Mouse (Mus musculus) stomach, embryonic 14.5 days (tissue): ENCODE measurements at regions not wholly inside any gene's neighbourhood (a gene's known extent, or its start where the extent isn't known, plus 50 kb on each side); places are given as distances from the start of the nearest gene placed in this dataset.

ENCODE experiments used
- ATAC-seq: fragments of 200-750 bp; cut with Nextera tagmentation; 2 replicates; pipeline ENCODE4 v1.8.0; 2017; ENCODE audit warnings: low read depth, moderate TSS enrichment; ENCODE audit not compliant: insufficient number of reproducible peaks, insufficient read depth, low FRiP score
- H3K27ac ChIP-seq: fragments of 300-500 bp; sonication (generic); 2 replicates; pipeline ENCODE4 v1.5.1; 2014; ENCODE audit warnings: mild to moderate bottlenecking, low read length, moderate library complexity, mixed read lengths
- H3K27me3 ChIP-seq: fragments of 300-500 bp; sonication (generic); 2 replicates; pipeline ENCODE4 v1.6.1; 2014; ENCODE audit warnings: low read length, control low read depth, mixed read lengths; ENCODE audit not compliant: control insufficient read depth, insufficient read depth
- H3K36me3 ChIP-seq: fragments of 300-500 bp; sonication (generic); 2 replicates; pipeline ENCODE4 v1.6.1; 2014; ENCODE audit warnings: mild to moderate bottlenecking, control low read depth, low read length, moderate library complexity, mixed read lengths; ENCODE audit not compliant: control insufficient read depth, insufficient read depth
- H3K4me1 ChIP-seq: fragments of 300-500 bp; sonication (generic); 2 replicates; pipeline ENCODE4 v1.6.1; 2014; ENCODE audit warnings: low read length, control low read depth, mixed read lengths; ENCODE audit not compliant: control insufficient read depth, insufficient read depth
- H3K4me2 ChIP-seq: fragments of 300-500 bp; sonication (generic); replicated peaks from 2 replicates; pipeline ENCODE4 v1.6.1; 2014; ENCODE audit warnings: low read depth, low read length, control low read depth
- H3K4me3 ChIP-seq: fragments of 300-500 bp; sonication (generic); 2 replicates; pipeline ENCODE4 v1.5.1; 2014; ENCODE audit warnings: low read depth, low read length, control low read depth
- H3K9ac ChIP-seq: fragments of 300-500 bp; sonication (generic); replicated peaks from 2 replicates; pipeline ENCODE4 v1.6.1; 2014; ENCODE audit warnings: low read depth, mild to moderate bottlenecking, control low read depth, low read length, moderate library complexity, mixed read lengths
- H3K9me3 ChIP-seq: fragments of 300-500 bp; sonication (generic); 2 replicates; pipeline ENCODE4 v1.6.1; 2016; ENCODE audit warnings: low read depth, low read length, control low read depth; ENCODE audit not compliant: control insufficient read depth
- WGBS: fragments of 180-500 bp; shearing (Covaris S2); extraction: QIAGEN DNeasy Blood & Tissue Kit; methylation state at CpG from one replicate; pipeline ENCODE4 v1.1.7; 2014; 5-methylcytosine and 5-hydroxymethylcytosine counted together

GRCm38 (mm10) chr13:54876556-54876955 is 72.7 kb upstream of the Unc5a start:
- 32% methylated on average over 8 of the region's 8 CpGs for WGBS
- no peak overlapping the region for H3K4me3 ChIP-seq
- no peaks in the 10 kb centered on the region for H3K36me3 ChIP-seq
- H3K4me1 ChIP-seq, result no peaks in the 10 kb centered on the region
- no peak overlapping the region for H3K4me2 ChIP-seq
- ATAC-seq, result no peak
- no peak overlapping the region for H3K27ac ChIP-seq
- H3K9me3 ChIP-seq, result no peaks in the 10 kb centered on the region
- H3K9ac ChIP-seq, result no peak overlapping the region
- peaks cover 20% of the 10 kb centered on the region for H3K27me3 ChIP-seq

- H3K4me2 ChIP-seq, result no peak overlapping the region
- no peak for ATAC-seq
- H3K27me3 ChIP-seq, result peaks cover 13% of the 10 kb centered on the region
- H3K36me3 ChIP-seq, result no peaks in the 10 kb centered on the region
- H3K4me3 ChIP-seq, result no peak overlapping the region
- no peaks in the 10 kb centered on the region for H3K9me3 ChIP-seq
- H3K27ac ChIP-seq, result no peak overlapping the region
- no peaks in the 10 kb centered on the region for H3K4me1 ChIP-seq
- 80% methylated on average over 8 of the region's 8 CpGs for WGBS
- no peak overlapping the region for H3K9ac ChIP-seq
Observed at GRCm38 (mm10) chr13:54877656-54878055, 71.6 kb upstream of the Unc5a start.

- H3K4me2 ChIP-seq, result no peak overlapping the region
- no peak overlapping the region for H3K4me3 ChIP-seq
Observed at GRCm38 (mm10) chr13:54879325-54879724, 69.9 kb upstream of the Unc5a start.

GRCm38 (mm10) chr13:54880204-54880603 is 69.0 kb upstream of the Unc5a start:
- Histone ChIP-seq H3K27ac (no peak overlapping the region), H3K4me1 (no peaks in the 10 kb centered on the region), H3K4me3 (no peak overlapping the region), H3K9ac (no peak overlapping the region), H3K4me2 (no peak overlapping the region), H3K9me3 (no peaks in the 10 kb centered on the region), H3K36me3 (no peaks in the 10 kb centered on the region), H3K27me3 (peaks cover 7% of the 10 kb centered on the region)
- 55% methylated on average over 2 of the region's 2 CpGs for WGBS
- no peak for ATAC-seq

More at GRCm38 (mm10) chr13:54879325-54879724, 69.9 kb upstream of the Unc5a start:
- Histone ChIP-seq H3K36me3 (no peaks in the 10 kb centered on the region), H3K27ac (no peak overlapping the region), H3K9ac (no peak overlapping the region), H3K27me3 (peaks cover 9% of the 10 kb centered on the region), H3K4me1 (no peaks in the 10 kb centered on the region), H3K9me3 (no peaks in the 10 kb centered on the region)
- 72% methylated on average over 5 of the region's 5 CpGs for WGBS
- no peak for ATAC-seq

- H3K4me2 ChIP-seq, result no peak overlapping the region
- WGBS, result 37% methylated on average over 9 of the region's 9 CpGs
- H3K27me3 ChIP-seq, result no peaks in the 10 kb centered on the region
- H3K9ac ChIP-seq, result no peak overlapping the region
- H3K27ac ChIP-seq, result no peak overlapping the region
- H3K9me3 ChIP-seq, result no peaks in the 10 kb centered on the region
- no peaks in the 10 kb centered on the region for H3K36me3 ChIP-seq
- H3K4me3 ChIP-seq, result no peak overlapping the region
- no peak for ATAC-seq
- H3K4me1 ChIP-seq, result 0 out of 2 replicates have a peak, but pooled peaks cover 3% of the 10 kb centered on the region
Observed at GRCm38 (mm10) chr13:54882781-54883180, 66.4 kb upstream of the Unc5a start.

GRCm38 (mm10) chr13:54883748-54884708 is 65.2 kb upstream of the Unc5a start:
- Histone ChIP-seq H3K27ac (no peak overlapping the region), H3K27me3 (no peaks in the 10 kb centered on the region), H3K4me1 (0 out of 2 replicates have a peak, but pooled peaks cover 3% of the 10 kb centered on the region), H3K9me3 (no peaks in the 10 kb centered on the region), H3K9ac (no peak overlapping the region), H3K4me2 (no peak overlapping the region), H3K36me3 (no peaks in the 10 kb centered on the region), H3K4me3 (no peak overlapping the region)
- 48% methylated on average over 17 of the region's 17 CpGs for WGBS
- ATAC-seq, result no peak

- 57% methylated on average over 14 of the region's 14 CpGs for WGBS
Observed at GRCm38 (mm10) chr13:54884709-54885460, 64.3 kb upstream of the Unc5a start.

GRCm38 (mm10) chr13:54887366-54887921 is 61.8 kb upstream of the Unc5a start:
- 19% methylated on average over 18 of the region's 18 CpGs for WGBS
- Histone ChIP-seq H3K9me3 (no peaks in the 10 kb centered on the region), H3K4me3 (no peak overlapping the region), H3K27ac (no peak overlapping the region), H3K4me2 (peak overlapping the region; percentile 32), H3K9ac (no peak overlapping the region), H3K4me1 (0 out of 2 replicates have a peak, but pooled peaks cover 3% of the 10 kb centered on the region), H3K27me3 (no peaks in the 10 kb centered on the region), H3K36me3 (no peaks in the 10 kb centered on the region)
- ATAC-seq, result no peak

More at GRCm38 (mm10) chr13:54884709-54885460, 64.3 kb upstream of the Unc5a start:
- Histone ChIP-seq H3K4me1 (0 out of 2 replicates have a peak, but pooled peaks cover 3% of the 10 kb centered on the region), H3K36me3 (no peaks in the 10 kb centered on the region), H3K9ac (no peak overlapping the region), H3K27ac (no peak overlapping the region), H3K4me3 (no peak overlapping the region), H3K9me3 (no peaks in the 10 kb centered on the region), H3K27me3 (no peaks in the 10 kb centered on the region), H3K4me2 (no peak overlapping the region)
- no peak for ATAC-seq
